Mouse (Mus musculus): Measurements from ENCODE around the gene Ctps2. TPM values are rescaled to one million over a fixed set of nuclear protein-coding genes. Genes with fewer than 3 reads are reported as not detected.
A peak's percentile ranks its signal among the peaks of the same experiment; 100 is the strongest.
"Not testable (repeated sequence)": the region's sequence is repeated elsewhere in the genome, so short reads cannot be mapped to it uniquely, and the experiment has no call there.

Gene Ctps2
- polyA plus RNA-seq (2015; fragmentation: Nextera tagmentation; extraction: Ambion mirVana): 106 and 121 TPM in 2 replicates

- H3K27ac ChIP-seq (ENCODE audit: low read length): peak within 1 kb of the TSS; percentile 83
- peak within 1 kb of the TSS; percentile 59 for H3K4me3 ChIP-seq (ENCODE audit: low read depth, low read length)
- H3K27me3 ChIP-seq (ENCODE audit: control insufficient read depth, insufficient read depth, low read depth, low read length): no peaks in the 10 kb centered on the region
- peaks cover 4% of the 10 kb centered on the region; the same call in 1 of the 2 replicates for H3K4me1 ChIP-seq (ENCODE audit: control insufficient read depth, insufficient read depth, low read length)
- H3K36me3 ChIP-seq (ENCODE audit: control insufficient read depth, insufficient read depth, low read length): no peaks in the 10 kb centered on the region
- no peak for ATAC-seq
- no peaks in the 10 kb centered on the region for H3K9me3 ChIP-seq (replicated peaks; ENCODE audit: control insufficient read depth, low read length, poor library complexity, severe bottlenecking)
- WGBS: 35% methylated on average over 4 of the region's 4 CpGs
- H3K9ac ChIP-seq (ENCODE audit: low read depth, low read length): peak within 1 kb of the TSS; percentile 78
- peak within 1 kb of the TSS; percentile 63 for H3K4me2 ChIP-seq (ENCODE audit: low read length)
Measured at GRCm38 (mm10) chrX:162900938-162901337, at the start of gene Ctps2. TSS of gene Ctps2 (plus strand) at chrX:162901238.

GRCm38 (mm10) chrX:162868294-162868965 is 32.6 kb upstream of the Ctps2 start:
- ATAC-seq: no peak
- Histone ChIP-seq H3K27me3 (ENCODE audit: control insufficient read depth, insufficient read depth, low read depth, low read length) (no peaks in the 10 kb centered on the region), H3K4me2 (ENCODE audit: low read length) (no peak overlapping the region), H3K9me3 (replicated peaks; ENCODE audit: control insufficient read depth, low read length, poor library complexity, severe bottlenecking) (no peaks in the 10 kb centered on the region), H3K4me1 (ENCODE audit: control insufficient read depth, insufficient read depth, low read length) (no peaks in the 10 kb centered on the region), H3K27ac (ENCODE audit: low read length) (no peak overlapping the region), H3K36me3 (ENCODE audit: control insufficient read depth, insufficient read depth, low read length) (0 out of 2 replicates have a peak, but pooled peaks cover 2% of the 10 kb centered on the region), H3K4me3 (ENCODE audit: low read depth, low read length) (no peak overlapping the region), H3K9ac (ENCODE audit: low read depth, low read length) (no peak overlapping the region)
- 87% methylated on average over 3 of the region's 3 CpGs for WGBS

GRCm38 (mm10) chrX:162871734-162872517 is 29.1 kb upstream of the Ctps2 start:
- no peak for ATAC-seq
- H3K27ac ChIP-seq (ENCODE audit: low read length): no peak overlapping the region
- 0 out of 2 replicates have a peak, but pooled peaks cover 2% of the 10 kb centered on the region for H3K36me3 ChIP-seq (ENCODE audit: control insufficient read depth, insufficient read depth, low read length)
- no peak overlapping the region for H3K9ac ChIP-seq (ENCODE audit: low read depth, low read length)
- H3K4me3 ChIP-seq (ENCODE audit: low read depth, low read length): no peak overlapping the region
- no peaks in the 10 kb centered on the region for H3K27me3 ChIP-seq (ENCODE audit: control insufficient read depth, insufficient read depth, low read depth, low read length)
- no peaks in the 10 kb centered on the region for H3K9me3 ChIP-seq (replicated peaks; ENCODE audit: control insufficient read depth, low read length, poor library complexity, severe bottlenecking)
- H3K4me1 ChIP-seq (ENCODE audit: control insufficient read depth, insufficient read depth, low read length): no peaks in the 10 kb centered on the region
- H3K4me2 ChIP-seq (ENCODE audit: low read length): no peak overlapping the region
- WGBS: 46% methylated on average over 4 of the region's 4 CpGs

GRCm38 (mm10) chrX:162873761-162874160 is 27.3 kb upstream of the Ctps2 start:
- ATAC-seq: no peak
- H3K9ac ChIP-seq (ENCODE audit: low read depth, low read length): no peak overlapping the region
- WGBS: 92% methylated on average over 2 of the region's 2 CpGs

GRCm38 (mm10) chrX:162878236-162878635 is 22.8 kb upstream of the Ctps2 start:
- no peak overlapping the region for H3K27ac ChIP-seq (ENCODE audit: low read length)
- H3K4me3 ChIP-seq (ENCODE audit: low read depth, low read length): no peak overlapping the region
- no peaks in the 10 kb centered on the region for H3K27me3 ChIP-seq (ENCODE audit: control insufficient read depth, insufficient read depth, low read depth, low read length)
- H3K9me3 ChIP-seq (replicated peaks; ENCODE audit: control insufficient read depth, low read length, poor library complexity, severe bottlenecking): no peaks in the 10 kb centered on the region
- WGBS: 87% methylated on average over 3 of the region's 3 CpGs
- H3K9ac ChIP-seq (ENCODE audit: low read depth, low read length): no peak overlapping the region
- H3K4me1 ChIP-seq (ENCODE audit: control insufficient read depth, insufficient read depth, low read length): no peaks in the 10 kb centered on the region
- no peaks in the 10 kb centered on the region for H3K36me3 ChIP-seq (ENCODE audit: control insufficient read depth, insufficient read depth, low read length)
- no peak overlapping the region for H3K4me2 ChIP-seq (ENCODE audit: low read length)
- ATAC-seq: no peak

More at GRCm38 (mm10) chrX:162873761-162874160, 27.3 kb upstream of the Ctps2 start:
- no peak overlapping the region for H3K27ac ChIP-seq (ENCODE audit: low read length)
- H3K4me3 ChIP-seq (ENCODE audit: low read depth, low read length): no peak overlapping the region
- no peak overlapping the region for H3K4me2 ChIP-seq (ENCODE audit: low read length)
- no peaks in the 10 kb centered on the region for H3K4me1 ChIP-seq (ENCODE audit: control insufficient read depth, insufficient read depth, low read length)
- H3K36me3 ChIP-seq (ENCODE audit: control insufficient read depth, insufficient read depth, low read length): 0 out of 2 replicates have a peak, but pooled peaks cover 2% of the 10 kb centered on the region
- no peaks in the 10 kb centered on the region for H3K27me3 ChIP-seq (ENCODE audit: control insufficient read depth, insufficient read depth, low read depth, low read length)
- no peaks in the 10 kb centered on the region for H3K9me3 ChIP-seq (replicated peaks; ENCODE audit: control insufficient read depth, low read length, poor library complexity, severe bottlenecking)

- H3K4me3 ChIP-seq (ENCODE audit: low read depth, low read length): peak within 1 kb of the TSS; percentile 64
- H3K9ac ChIP-seq (ENCODE audit: low read depth, low read length): peak within 1 kb of the TSS; percentile 79
- H3K27ac ChIP-seq (ENCODE audit: low read length): 0 out of 2 replicates have a peak within 1 kb of the TSS, but pooled peaks have one; percentile 55
- peak; percentile 96 for ATAC-seq
- peaks cover 10% of the 10 kb centered on the region for H3K4me1 ChIP-seq (ENCODE audit: control insufficient read depth, insufficient read depth, low read length)
- H3K36me3 ChIP-seq (ENCODE audit: control insufficient read depth, insufficient read depth, low read length): no peaks in the 10 kb centered on the region
- peak within 1 kb of the TSS; percentile 63 for H3K4me2 ChIP-seq (ENCODE audit: low read length)
- H3K27me3 ChIP-seq (ENCODE audit: control insufficient read depth, insufficient read depth, low read depth, low read length): no peaks in the 10 kb centered on the region
- H3K9me3 ChIP-seq (replicated peaks; ENCODE audit: control insufficient read depth, low read length, poor library complexity, severe bottlenecking): no peaks in the 10 kb centered on the region
- 18% methylated on average over 33 of the region's 47 CpGs for WGBS
Measured at GRCm38 (mm10) chrX:162887931-162888511, 13.0 kb upstream of the Ctps2 start, which contains the start of gene Syap1. TSS of gene Syap1 (minus strand) at chrX:162888447.

- not testable (repeated sequence) for H3K4me2 ChIP-seq (ENCODE audit: low read length); H3K27ac ChIP-seq (ENCODE audit: low read length); H3K9me3 ChIP-seq (replicated peaks; ENCODE audit: control insufficient read depth, low read length, poor library complexity, severe bottlenecking); H3K36me3 ChIP-seq (ENCODE audit: control insufficient read depth, insufficient read depth, low read length); H3K9ac ChIP-seq (ENCODE audit: low read depth, low read length); H3K4me1 ChIP-seq (ENCODE audit: control insufficient read depth, insufficient read depth, low read length); H3K27me3 ChIP-seq (ENCODE audit: control insufficient read depth, insufficient read depth, low read depth, low read length)
- ATAC-seq: peak; percentile 59; the same call in 1 of the 2 replicates
- WGBS: 80% methylated on average over 9 of the region's 25 CpGs
- peak overlapping the region; percentile 18; the same call in 1 of the 2 replicates for H3K4me3 ChIP-seq (ENCODE audit: low read depth, low read length)
Measured at GRCm38 (mm10) chrX:162888575-162889223, 12.3 kb upstream of the Ctps2 start.

GRCm38 (mm10) chrX:162901371-162902039 is 467 bp downstream of the Ctps2 start:
- H3K9me3 ChIP-seq (replicated peaks; ENCODE audit: control insufficient read depth, low read length, poor library complexity, severe bottlenecking): no peaks in the 10 kb centered on the region
- H3K27me3 ChIP-seq (ENCODE audit: control insufficient read depth, insufficient read depth, low read depth, low read length): no peaks in the 10 kb centered on the region
- ATAC-seq: peak; percentile 85
- H3K27ac ChIP-seq (ENCODE audit: low read length): peak overlapping the region; percentile 83
- H3K9ac ChIP-seq (ENCODE audit: low read depth, low read length): peak overlapping the region; percentile 78
- peaks cover 4% of the 10 kb centered on the region; the same call in 1 of the 2 replicates for H3K4me1 ChIP-seq (ENCODE audit: control insufficient read depth, insufficient read depth, low read length)
- WGBS: 31% methylated on average over 19 of the region's 25 CpGs
- H3K36me3 ChIP-seq (ENCODE audit: control insufficient read depth, insufficient read depth, low read length): no peaks in the 10 kb centered on the region
- peak overlapping the region; percentile 59 for H3K4me3 ChIP-seq (ENCODE audit: low read depth, low read length)
- H3K4me2 ChIP-seq (ENCODE audit: low read length): peak overlapping the region; percentile 63
